Mouse (Mus musculus) CH12F3 (cell line): Measurements from ENCODE around the gene Nqo2.

Experiments used
- in situ Hi-C: fragments of 300-500 bp; cut with MboI; formaldehyde crosslinking; loops from 2 replicates; pipeline ENCODE4 v1.14.3; 2020; ENCODE audit warnings: low sequenced_read_pairs

Nqo2 gene

GRCm38 (mm10) chr13:33989625-33990024 is 25.1 kb downstream of the Nqo2 start:
- in situ Hi-C loops = no loop called here

- in situ Hi-C loops = no loop called here
Measured at GRCm38 (mm10) chr13:33995197-33995596, 30.7 kb downstream of the Nqo2 start.

- in situ Hi-C loops = no loop called here
Measured at GRCm38 (mm10) chr13:34002058-34003006, 37.8 kb downstream of the Nqo2 start, which contains the start of the genes Ripk1 and Serpinb6a. Gene Ripk1, plus strand, starts transcription at chr13:34002363. Gene Serpinb6a, minus strand, starts transcription at chr13:34002794.

GRCm38 (mm10) chr13:34003058-34003457 is 38.6 kb downstream of the Nqo2 start:
- in situ Hi-C loops = no loop called here

- in situ Hi-C loops = no loop called here
Measured at GRCm38 (mm10) chr13:34007234-34007633, 42.7 kb downstream of the Nqo2 start.

- in situ Hi-C loops = no loop called here
Measured at GRCm38 (mm10) chr13:34016927-34017569, 52.6 kb downstream of the Nqo2 start.

GRCm38 (mm10) chr13:34018521-34018920 is 54.0 kb downstream of the Nqo2 start:
- in situ Hi-C loops = no loop called here

- in situ Hi-C loops = no loop called here
Measured at GRCm38 (mm10) chr13:34021998-34022397, 57.5 kb downstream of the Nqo2 start.

GRCm38 (mm10) chr13:34032041-34032440 is 67.6 kb downstream of the Nqo2 start:
- in situ Hi-C loops = loop anchor here (25.0 kb wide), 1 partner anchor 605 kb away; no protein-coding TSS in a partner anchor

GRCm38 (mm10) chr13:34035424-34035823 is 70.9 kb downstream of the Nqo2 start:
- in situ Hi-C loops = loop anchor here (25.0 kb wide), 1 partner anchor 602 kb away; no protein-coding TSS in a partner anchor

- in situ Hi-C loops = loop anchor here (25.0 kb wide), 1 partner anchor 601 kb away; no protein-coding TSS in a partner anchor
Measured at GRCm38 (mm10) chr13:34036726-34037125, 72.2 kb downstream of the Nqo2 start.

- in situ Hi-C loops = loop anchor here (25.0 kb wide), 1 partner anchor 600 kb away; no protein-coding TSS in a partner anchor
Measured at GRCm38 (mm10) chr13:34037172-34038055, 72.9 kb downstream of the Nqo2 start, which contains the start of gene Bphl. Gene Bphl, plus strand, starts transcription at chr13:34037597.

- in situ Hi-C loops = loop anchor here (25.0 kb wide), 1 partner anchor 599 kb away; no protein-coding TSS in a partner anchor
Measured at GRCm38 (mm10) chr13:34038056-34038432, 73.6 kb downstream of the Nqo2 start.
